Mouse (Mus musculus): Measurements from ENCODE around the gene Helz2. TPM values are rescaled to one million over a fixed set of nuclear protein-coding genes. Genes with fewer than 3 reads are reported as not detected.

The Helz2 gene
- polyA plus RNA-seq, 1 experiment from 2014 or later: 2.5 TPM

- Histone ChIP-seq H3K27me3 (ENCODE audit: insufficient read depth, low read length) (no peaks in the 10 kb centered on the region), H3K27ac (ENCODE audit: low read depth) (no peak overlapping the region), H3K4me3 (ENCODE audit: low read depth, low read length) (no peak overlapping the region), H3K9me3 (ENCODE audit: low read depth, low read length) (no peaks in the 10 kb centered on the region), H3K9ac (no peak overlapping the region), H3K36me3 (ENCODE audit: insufficient read depth) (peaks cover 58% of the 10 kb centered on the region), H3K4me2 (no peak overlapping the region), H3K4me1 (ENCODE audit: insufficient read depth) (no peaks in the 10 kb centered on the region)
- no peak for TF ChIP-seq CTCF (IDR thresholded peaks at IDR 0.05; ENCODE audit: low read depth)
- 81% methylated on average over 1 of the region's 1 CpGs for WGBS
- DNase-seq: no peak
- no peak for ATAC-seq (ENCODE audit: insufficient read depth)
Observed at GRCm38 (mm10) chr2:181251841-181252240, 10.0 kb upstream of the Helz2 start.

- Histone ChIP-seq H3K27me3 (ENCODE audit: insufficient read depth, low read length) (no peaks in the 10 kb centered on the region), H3K9me3 (ENCODE audit: low read depth, low read length) (no peaks in the 10 kb centered on the region), H3K9ac (no peak overlapping the region), H3K27ac (ENCODE audit: low read depth) (no peak overlapping the region), H3K4me1 (ENCODE audit: insufficient read depth) (no peaks in the 10 kb centered on the region), H3K36me3 (ENCODE audit: insufficient read depth) (peaks cover 35% of the 10 kb centered on the region), H3K4me2 (no peak overlapping the region), H3K4me3 (ENCODE audit: low read depth, low read length) (no peak overlapping the region)
- ATAC-seq (ENCODE audit: insufficient read depth) (no peak), DNase-seq (no peak)
- WGBS: 77% methylated on average over 10 of the region's 10 CpGs
- no peak for TF ChIP-seq CTCF (IDR thresholded peaks at IDR 0.05; ENCODE audit: low read depth)
Observed at GRCm38 (mm10) chr2:181249217-181249616, 7.4 kb upstream of the Helz2 start.

- 24% methylated on average over 2 of the region's 2 CpGs for WGBS
Observed at GRCm38 (mm10) chr2:181245031-181245430, 3.2 kb upstream of the Helz2 start.

GRCm38 (mm10) chr2:181243706-181244394 is 2.0 kb upstream of the Helz2 start:
- Histone ChIP-seq H3K4me1 (ENCODE audit: insufficient read depth) (0 out of 2 replicates have a peak, but pooled peaks cover 3% of the 10 kb centered on the region), H3K27ac (ENCODE audit: low read depth) (no peak overlapping the region), H3K36me3 (ENCODE audit: insufficient read depth) (no peaks in the 10 kb centered on the region), H3K9ac (no peak overlapping the region), H3K4me3 (ENCODE audit: low read depth, low read length) (no peak overlapping the region), H3K27me3 (ENCODE audit: insufficient read depth, low read length) (no peaks in the 10 kb centered on the region), H3K4me2 (no peak overlapping the region), H3K9me3 (ENCODE audit: low read depth, low read length) (no peaks in the 10 kb centered on the region)
- DNase-seq: peak; percentile 13
- ATAC-seq (ENCODE audit: insufficient read depth): 0 out of 2 replicates have a peak, but pooled peaks have one; percentile 29
- TF ChIP-seq CTCF (IDR thresholded peaks at IDR 0.05; ENCODE audit: low read depth): no peak
- WGBS: 30% methylated on average over 11 of the region's 11 CpGs

More at GRCm38 (mm10) chr2:181245031-181245430, 3.2 kb upstream of the Helz2 start:
- Histone ChIP-seq H3K9me3 (ENCODE audit: low read depth, low read length) (no peaks in the 10 kb centered on the region), H3K36me3 (ENCODE audit: insufficient read depth) (no peaks in the 10 kb centered on the region), H3K4me3 (ENCODE audit: low read depth, low read length) (no peak overlapping the region), H3K4me1 (ENCODE audit: insufficient read depth) (0 out of 2 replicates have a peak, but pooled peaks cover 3% of the 10 kb centered on the region), H3K4me2 (no peak overlapping the region), H3K27ac (ENCODE audit: low read depth) (no peak overlapping the region), H3K9ac (no peak overlapping the region), H3K27me3 (ENCODE audit: insufficient read depth, low read length) (no peaks in the 10 kb centered on the region)
- ATAC-seq (ENCODE audit: insufficient read depth) (no peak), DNase-seq (no peak)
- no peak for TF ChIP-seq CTCF (IDR thresholded peaks at IDR 0.05; ENCODE audit: low read depth)

GRCm38 (mm10) chr2:181242314-181242665 is 463 bp upstream of the Helz2 start:
- ATAC-seq (ENCODE audit: insufficient read depth) (peak; percentile 12; the same call in 1 of the 2 replicates), DNase-seq (peak; percentile 4)
- Histone ChIP-seq H3K27ac (ENCODE audit: low read depth) (no peak overlapping the region), H3K9me3 (ENCODE audit: low read depth, low read length) (no peaks in the 10 kb centered on the region), H3K9ac (peak overlapping the region; percentile 73), H3K4me3 (ENCODE audit: low read depth, low read length) (peak overlapping the region; percentile 56), H3K4me2 (peak overlapping the region; percentile 72), H3K4me1 (ENCODE audit: insufficient read depth) (0 out of 2 replicates have a peak, but pooled peaks cover 3% of the 10 kb centered on the region), H3K36me3 (ENCODE audit: insufficient read depth) (0 out of 2 replicates have a peak, but pooled peaks cover 8% of the 10 kb centered on the region), H3K27me3 (ENCODE audit: insufficient read depth, low read length) (no peaks in the 10 kb centered on the region)
- TF ChIP-seq CTCF (IDR thresholded peaks at IDR 0.05; ENCODE audit: low read depth): no peak
- 47% methylated on average over 3 of the region's 3 CpGs for WGBS

GRCm38 (mm10) chr2:181240806-181241440 is 904 bp downstream of the Helz2 start:
- no peaks in the 10 kb centered on the region for H3K27me3 ChIP-seq (ENCODE audit: insufficient read depth, low read length)
- no peak overlapping the region; the same call in 1 of the 2 replicates for H3K9ac ChIP-seq
- H3K9me3 ChIP-seq (ENCODE audit: low read depth, low read length): no peaks in the 10 kb centered on the region
- H3K4me1 ChIP-seq (ENCODE audit: insufficient read depth): 0 out of 2 replicates have a peak, but pooled peaks cover 3% of the 10 kb centered on the region
- ATAC-seq (ENCODE audit: insufficient read depth) (no peak), DNase-seq (no peak)
- 88% methylated on average over 13 of the region's 13 CpGs for WGBS
- no peak overlapping the region for H3K27ac ChIP-seq (ENCODE audit: low read depth)
- H3K36me3 ChIP-seq (ENCODE audit: insufficient read depth): 0 out of 2 replicates have a peak, but pooled peaks cover 10% of the 10 kb centered on the region
- no peak for TF ChIP-seq CTCF (IDR thresholded peaks at IDR 0.05; ENCODE audit: low read depth)
- H3K4me3 ChIP-seq (ENCODE audit: low read depth, low read length): peak overlapping the region; percentile 56
- H3K4me2 ChIP-seq: peak overlapping the region; percentile 72

GRCm38 (mm10) chr2:181239261-181239660 is 2.6 kb downstream of the Helz2 start:
- Histone ChIP-seq H3K9ac (no peak overlapping the region), H3K27me3 (ENCODE audit: insufficient read depth, low read length) (no peaks in the 10 kb centered on the region), H3K4me2 (no peak overlapping the region), H3K4me3 (ENCODE audit: low read depth, low read length) (no peak overlapping the region), H3K27ac (ENCODE audit: low read depth) (no peak overlapping the region), H3K9me3 (ENCODE audit: low read depth, low read length) (no peaks in the 10 kb centered on the region), H3K4me1 (ENCODE audit: insufficient read depth) (0 out of 2 replicates have a peak, but pooled peaks cover 3% of the 10 kb centered on the region), H3K36me3 (ENCODE audit: insufficient read depth) (0 out of 2 replicates have a peak, but pooled peaks cover 10% of the 10 kb centered on the region)
- DNase-seq (no peak), ATAC-seq (ENCODE audit: insufficient read depth) (no peak)
- TF ChIP-seq CTCF (IDR thresholded peaks at IDR 0.05; ENCODE audit: low read depth): no peak
- 89% methylated on average over 9 of the region's 9 CpGs for WGBS

All from lung, embryonic 14.5 days (tissue).